Mouse (Mus musculus) megakaryocyte-erythroid progenitor cell, adult 5-6 weeks (primary cell): Measurements from ENCODE around the gene Tff2. TPM values are rescaled to one million over a fixed set of nuclear protein-coding genes. Genes with fewer than 3 reads are reported as not detected.

Experiments
- ATAC-seq: replicated peaks from 2 replicates; pipeline ENCODE4 v1.8.0; 2016; ENCODE audit warnings: mild to moderate bottlenecking, inconsistent platforms; ENCODE audit not compliant: severe bottlenecking, poor library complexity, low FRiP score, low TSS enrichment
- total RNA-seq, 2 experiments: library from RNA; stranded (forward) in 1 of 2; stranded (reverse) in 1 of 2; fragments of 200-1000, 215-1000 nt in 1 of 2; fragments of >200 nt in 1 of 2; fragmentation: Nextera tagmentation in 1 of 2; gene quantifications; 2 replicates each; pipeline ENCODE4 v1.2.3; 2014 to 2017

Gene Tff2
- total RNA-seq (2014; fragmentation: Nextera tagmentation): not detected in 2 replicates
- total RNA-seq (2017): not detected in 2 replicates

GRCm38 (mm10) chr17:31144040-31145037 lies at the start of gene Tff2:
TSS of gene Tff2 (minus strand) at chr17:31144282.
- ATAC-seq: no peak

GRCm38 (mm10) chr17:31193360-31193759 lies 49.3 kb upstream of the Tff2 start:
- no peak for ATAC-seq

- no peak for ATAC-seq
Observed at GRCm38 (mm10) chr17:31192663-31193062, 48.6 kb upstream of the Tff2 start.

GRCm38 (mm10) chr17:31191825-31192224 lies 47.7 kb upstream of the Tff2 start:
- ATAC-seq: no peak

- peak; percentile 89 for ATAC-seq
Observed at GRCm38 (mm10) chr17:31187370-31187769, 43.3 kb upstream of the Tff2 start.

- no peak for ATAC-seq
Observed at GRCm38 (mm10) chr17:31184269-31184990, 40.3 kb upstream of the Tff2 start.

- ATAC-seq: no peak
Observed at GRCm38 (mm10) chr17:31183180-31183974, 39.3 kb upstream of the Tff2 start.

GRCm38 (mm10) chr17:31181490-31181889 lies 37.4 kb upstream of the Tff2 start:
- ATAC-seq: no peak

GRCm38 (mm10) chr17:31176321-31176720 lies 32.2 kb upstream of the Tff2 start:
- ATAC-seq: no peak

- no peak for ATAC-seq
Observed at GRCm38 (mm10) chr17:31169796-31170195, 25.7 kb upstream of the Tff2 start.

GRCm38 (mm10) chr17:31165127-31165526 lies 21.0 kb upstream of the Tff2 start, which contains the start of gene Tff1:
TSS of gene Tff1 (minus strand) at chr17:31165277.
- no peak for ATAC-seq

- ATAC-seq: no peak
Observed at GRCm38 (mm10) chr17:31163821-31164220, 19.7 kb upstream of the Tff2 start.

- ATAC-seq: no peak
Observed at GRCm38 (mm10) chr17:31162607-31163006, 18.5 kb upstream of the Tff2 start.

- no peak for ATAC-seq
Observed at GRCm38 (mm10) chr17:31160291-31160690, 16.2 kb upstream of the Tff2 start.

GRCm38 (mm10) chr17:31157921-31158320 lies 13.8 kb upstream of the Tff2 start:
- no peak for ATAC-seq

- no peak for ATAC-seq
Observed at GRCm38 (mm10) chr17:31153785-31154184, 9.7 kb upstream of the Tff2 start.

GRCm38 (mm10) chr17:31152966-31153499 lies 9.0 kb upstream of the Tff2 start:
- 0 out of 2 replicates have a peak, but pooled peaks have one; percentile 26 for ATAC-seq

- ATAC-seq: no peak
Observed at GRCm38 (mm10) chr17:31152512-31152911, 8.4 kb upstream of the Tff2 start.

- no peak for ATAC-seq
Observed at GRCm38 (mm10) chr17:31145998-31146397, 1.9 kb upstream of the Tff2 start.
